Mouse (Mus musculus): ENCODE data around the gene Adgrl2. TPM values are rescaled to one million over a fixed set of nuclear protein-coding genes. Genes with fewer than 3 reads are reported as not detected.

Gene Adgrl2
- total RNA-seq, 2 experiments from 2014 or later = 1.9 to 4.0 TPM

- no peak for ATAC-seq (ENCODE audit: poor library complexity, severe bottlenecking)
Measured at GRCm38 (mm10) chr3:148833070-148833769, 157.1 kb downstream of the Adgrl2 start.

- no peak for ATAC-seq (ENCODE audit: poor library complexity, severe bottlenecking)
Measured at GRCm38 (mm10) chr3:148832001-148832400, 158.4 kb downstream of the Adgrl2 start.

GRCm38 (mm10) chr3:148828519-148828918, 161.8 kb downstream of the Adgrl2 start:
- no peak for ATAC-seq (ENCODE audit: poor library complexity, severe bottlenecking)

- ATAC-seq (ENCODE audit: poor library complexity, severe bottlenecking) = no peak
Measured at GRCm38 (mm10) chr3:148823551-148823950, 166.8 kb downstream of the Adgrl2 start.

GRCm38 (mm10) chr3:148821632-148822031, 168.7 kb downstream of the Adgrl2 start:
- no peak for ATAC-seq (ENCODE audit: poor library complexity, severe bottlenecking)

- ATAC-seq (ENCODE audit: poor library complexity, severe bottlenecking) = no peak
Measured at GRCm38 (mm10) chr3:148819323-148820046, 170.9 kb downstream of the Adgrl2 start.

- ATAC-seq (ENCODE audit: poor library complexity, severe bottlenecking) = no peak
Measured at GRCm38 (mm10) chr3:148818414-148819105, 171.8 kb downstream of the Adgrl2 start.

GRCm38 (mm10) chr3:148817491-148817890, 172.9 kb downstream of the Adgrl2 start:
- no peak for ATAC-seq (ENCODE audit: poor library complexity, severe bottlenecking)

- ATAC-seq (ENCODE audit: poor library complexity, severe bottlenecking) = no peak
Measured at GRCm38 (mm10) chr3:148813121-148813520, 177.2 kb downstream of the Adgrl2 start.

- ATAC-seq (ENCODE audit: poor library complexity, severe bottlenecking) = no peak
Measured at GRCm38 (mm10) chr3:148812059-148812458, 178.3 kb downstream of the Adgrl2 start.

GRCm38 (mm10) chr3:148806977-148807376, 183.4 kb downstream of the Adgrl2 start:
- peak; percentile 24 for ATAC-seq (ENCODE audit: poor library complexity, severe bottlenecking)

GRCm38 (mm10) chr3:148793286-148793913, 197.0 kb downstream of the Adgrl2 start:
- peak; percentile 44; the same call in 1 of the 2 replicates for ATAC-seq (ENCODE audit: poor library complexity, severe bottlenecking)

- peak; percentile 68 for ATAC-seq (ENCODE audit: poor library complexity, severe bottlenecking)
Measured at GRCm38 (mm10) chr3:148770310-148770709, 220.0 kb downstream of the Adgrl2 start.

Data from megakaryocyte, adult 5-6 weeks (primary cell).